In the genomic region with DNA sequence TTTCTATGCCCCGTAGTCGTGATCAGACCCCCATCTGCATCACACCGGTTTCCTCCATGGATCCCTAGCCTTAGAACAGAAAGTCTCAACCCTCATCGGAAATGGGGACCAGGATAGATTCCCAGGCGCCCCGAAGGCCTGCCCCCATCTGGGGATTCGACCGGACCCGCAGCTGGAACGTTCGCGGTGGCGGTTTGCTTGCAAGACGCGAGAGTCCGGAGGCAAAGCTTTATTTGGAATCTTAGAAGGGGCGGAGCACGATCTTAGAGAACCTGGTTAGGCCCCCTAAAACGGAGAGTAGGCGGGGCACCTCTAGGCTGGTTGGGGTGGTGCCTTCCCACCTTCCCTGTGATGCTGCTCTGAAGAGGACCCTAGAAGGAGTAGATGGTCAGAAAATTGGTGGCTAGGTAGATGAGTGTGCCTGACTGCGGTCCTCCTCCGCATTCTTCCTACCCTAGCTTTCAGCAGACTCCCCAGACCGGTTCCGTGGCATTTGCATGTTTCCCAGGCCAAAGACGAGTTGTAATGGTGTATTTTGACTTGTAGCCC, we compare ENCODE assay signal across 8 mouse cellular contexts. TPM values are rescaled to one million over a fixed set of nuclear protein-coding genes. Genes with fewer than 3 reads are reported as not detected.
DNase-seq lines count a peak whose midpoint lies in the region; ATAC-seq and TF ChIP-seq lines count a peak whose summit lies in the region.

No protein-coding gene starts in this region.

- H3K4me3 ChIP-seq in heart, postnatal 0 days (ENCODE audit: low read depth, low read length) = peak overlapping the region; percentile 86
- H3K4me3 ChIP-seq in macrophage (ENCODE audit: inconsistent target) = peak overlapping the region; percentile 88

- no peaks in the 10 kb centered on the region for H3K27me3 ChIP-seq in heart, postnatal 0 days (ENCODE audit: control insufficient read depth, insufficient read depth, low read length)

- ATAC-seq in heart, postnatal 0 days (ENCODE audit: insufficient read depth, low read depth) = no peak

- H3K36me3 ChIP-seq in heart, postnatal 0 days (replicated peaks; ENCODE audit: control insufficient read depth, insufficient read depth, low read length) = 0 out of 2 replicates have a peak, but pooled peaks cover 2% of the 10 kb centered on the region
- H3K36me3 ChIP-seq in macrophage (ENCODE audit: inconsistent target) = no peaks in the 10 kb centered on the region

- no peak for TF ChIP-seq EP300 in heart, postnatal 0 days (IDR thresholded peaks at IDR 0.05; ENCODE audit: low read depth)

- H3K27ac ChIP-seq in heart, postnatal 0 days (ENCODE audit: low read depth) = 0 out of 2 replicates have a peak overlapping the region, but pooled peaks have one; percentile 64
- no peak overlapping the region for H3K27ac ChIP-seq in macrophage

- H3K4me1 ChIP-seq in heart, postnatal 0 days (ENCODE audit: control insufficient read depth, insufficient read depth) = peaks cover 16% of the 10 kb centered on the region

- H3K4me2 ChIP-seq in heart, postnatal 0 days (ENCODE audit: low read depth, low read length) = peak overlapping the region; percentile 97

- no peaks in the 10 kb centered on the region; the same call in 1 of the 2 replicates for H3K79me2 ChIP-seq in macrophage (ENCODE audit: inconsistent target)

- TF ChIP-seq CTCF in heart, postnatal 0 days (IDR thresholded peaks at IDR 0.05; ENCODE audit: low read depth) = no peak

- no peaks in the 10 kb centered on the region for H3K9me3 ChIP-seq in heart, postnatal 0 days (replicated peaks; ENCODE audit: control insufficient read depth, low read length)

- DNase-seq in right cerebral cortex, postnatal 25 days = peak; percentile 11
- DNase-seq in right cerebral cortex, postnatal 36 days (ENCODE audit: low spot score in 2 of 2) = no peak
- peak; percentile 33 for DNase-seq in embryo, embryonic 9.5 days (ENCODE audit: extremely low spot score)
- DNase-seq in heart, postnatal 0 days (ENCODE audit: low spot score) = peak; percentile 16
- peak; percentile 45 to 56 for DNase-seq in kidney, postnatal 25 days
- peak; percentile 57 to 68 for DNase-seq in urinary bladder, adult 18-20 months (ENCODE audit: low spot score in 2 of 2)
- no peak for DNase-seq in thymus, postnatal 25 days

- WGBS in heart, postnatal 0 days = 4% methylated on average over 25 of the region's 25 CpGs
- WGBS in macrophage (ENCODE audit: missing documents) = 17% methylated on average over 25 of the region's 25 CpGs

- peak overlapping the region; percentile 61 for H3K9ac ChIP-seq in heart, postnatal 0 days (replicated peaks; ENCODE audit: low read depth, low read length)

RNA-seq across cellular contexts. Expression of a gene that starts 0.9 kb away (rescaled TPM):
- 24.7 and 25.2 TPM in 2 replicates for total RNA-seq in heart, postnatal 0 days (2014; rRNA removed; ENCODE audit: low replicate concordance)
- polyA plus RNA-seq in heart, postnatal 0 days (2015; fragmentation: Nextera tagmentation; extraction: Ambion mirVana) = 20.6 and 35.4 TPM in 2 replicates
- total RNA-seq in macrophage (2018; cell fraction: chromatin; rRNA removed) = 10 to 100 TPM in 18 of 26 experiments, 1 to 10 TPM in 8; 4.5 to 30.9 (median 13.0) TPM
- 10 to 100 TPM; 17.3 to 22.6 (median 20.4) TPM for total RNA-seq in macrophage (2018; cell fraction: cytosol; rRNA removed)
- total RNA-seq in macrophage (2018; cell fraction: nucleus; rRNA removed) = 10 to 100 TPM in 24 of 26 experiments, 1 to 10 TPM in 2; 8.5 to 32.7 (median 14.7) TPM
- 11.1 to 21.2 TPM (median 19.5 TPM) in 3 replicates for polyA plus RNA-seq in macrophage (2018)

RNA-seq across cellular contexts. Expression of a gene that starts 8.0 kb away (rescaled TPM):
- 0.08 TPM in 1 of 2 replicates, not detected in the other for total RNA-seq in heart, postnatal 0 days (2014; rRNA removed; ENCODE audit: low replicate concordance)
- polyA plus RNA-seq in heart, postnatal 0 days (2015; fragmentation: Nextera tagmentation; extraction: Ambion mirVana) = 0.08 TPM in 1 of 2 replicates, not detected in the other
- not detected for total RNA-seq in macrophage (2018; cell fraction: chromatin; rRNA removed)
- not detected for total RNA-seq in macrophage (2018; cell fraction: cytosol; rRNA removed)
- total RNA-seq in macrophage (2018; cell fraction: nucleus; rRNA removed) = not detected
- polyA plus RNA-seq in macrophage (2018) = not detected in 3 replicates

RNA-seq across cellular contexts. Expression of a gene that starts 42.0 kb away (rescaled TPM):
- total RNA-seq in heart, postnatal 0 days (2014; rRNA removed; ENCODE audit: low replicate concordance) = 0.31 TPM in 1 of 2 replicates, not detected in the other
- 0.14 and 0.15 TPM in 2 replicates for polyA plus RNA-seq in heart, postnatal 0 days (2015; fragmentation: Nextera tagmentation; extraction: Ambion mirVana)
- not detected for total RNA-seq in macrophage (2018; cell fraction: chromatin; rRNA removed)
- not detected for total RNA-seq in macrophage (2018; cell fraction: cytosol; rRNA removed)
- total RNA-seq in macrophage (2018; cell fraction: nucleus; rRNA removed) = not detected
- polyA plus RNA-seq in macrophage (2018) = not detected in 3 replicates

Comparison
In these comparisons a context has a peak if more than half of its experiments do, and no peak if none do; other contexts are left out.
1. DNase-seq: peak in right cerebral cortex, postnatal 25 days (single experiment), embryo, embryonic 9.5 days (single experiment), heart, postnatal 0 days (single experiment), kidney, postnatal 25 days (2 of 2) and urinary bladder, adult 18-20 months (2 of 2); none in right cerebral cortex, postnatal 36 days (0 of 2) and thymus, postnatal 25 days (single experiment).